Mouse (Mus musculus): ENCODE results near the gene Selenow.
A peak's percentile ranks its signal among the peaks of the same experiment; 100 is the strongest.
"Not testable (repeated sequence)": the region's sequence is repeated elsewhere in the genome, so short reads cannot be mapped to it uniquely, and the experiment has no call there.

Gene Selenow

GRCm38 (mm10) chr7:15945721-15946536 is 23.7 kb upstream of the Selenow start, which contains the start of gene Nop53:
TSS of gene Nop53 (minus strand) at chr7:15946074.
- DNase-seq: peak; percentile 94 to 95

GRCm38 (mm10) chr7:15945211-15945610 is 23.0 kb upstream of the Selenow start:
- no peak for DNase-seq

GRCm38 (mm10) chr7:15944311-15944710 is 22.1 kb upstream of the Selenow start:
- no peak for DNase-seq

- DNase-seq: no peak
Observed at GRCm38 (mm10) chr7:15938621-15939020, 16.4 kb upstream of the Selenow start.

- DNase-seq: no peak
Observed at GRCm38 (mm10) chr7:15937491-15937890, 15.3 kb upstream of the Selenow start.

GRCm38 (mm10) chr7:15933437-15934359 is 11.5 kb upstream of the Selenow start:
- DNase-seq: peak in 1 of 2 experiments; percentile 69

- no peak for DNase-seq
Observed at GRCm38 (mm10) chr7:15931635-15932034, 9.4 kb upstream of the Selenow start.

GRCm38 (mm10) chr7:15930543-15930942 is 8.3 kb upstream of the Selenow start:
- no peak for DNase-seq

- DNase-seq: peak; percentile 75
Observed at GRCm38 (mm10) chr7:15929910-15930309, 7.7 kb upstream of the Selenow start.

- DNase-seq: peak in 1 of 2 experiments; percentile 22
Observed at GRCm38 (mm10) chr7:15921796-15922195, 406 bp downstream of the Selenow start.

GRCm38 (mm10) chr7:15920645-15921190 is 1.5 kb downstream of the Selenow start:
- DNase-seq: no peak

GRCm38 (mm10) chr7:15919947-15920346 is 2.3 kb downstream of the Selenow start:
- DNase-seq: no peak

GRCm38 (mm10) chr7:15918371-15918770 is 3.8 kb downstream of the Selenow start:
- peak in 1 of 2 experiments; percentile 39 for DNase-seq

GRCm38 (mm10) chr7:15916996-15917395 is 5.2 kb downstream of the Selenow start:
- no peak for DNase-seq

- DNase-seq: no peak
Observed at GRCm38 (mm10) chr7:15916134-15916723, 6.0 kb downstream of the Selenow start.

- DNase-seq: not testable (repeated sequence)
Observed at GRCm38 (mm10) chr7:15915695-15916094, 6.5 kb downstream of the Selenow start.

GRCm38 (mm10) chr7:15914751-15915150 is 7.5 kb downstream of the Selenow start:
- no peak for DNase-seq

- peak in 1 of 2 experiments; percentile 49 for DNase-seq
Observed at GRCm38 (mm10) chr7:15914252-15914651, 8.0 kb downstream of the Selenow start.

GRCm38 (mm10) chr7:15912183-15912582 is 10.0 kb downstream of the Selenow start:
- peak; percentile 63 to 80 for DNase-seq

- no peak for DNase-seq
Observed at GRCm38 (mm10) chr7:15910521-15910920, 11.7 kb downstream of the Selenow start.

- DNase-seq: no peak
Observed at GRCm38 (mm10) chr7:15907971-15908590, 14.1 kb downstream of the Selenow start.

- no peak for DNase-seq
Observed at GRCm38 (mm10) chr7:15906602-15907001, 15.6 kb downstream of the Selenow start.

Measured in kidney, postnatal 25 days (tissue).